Mouse (Mus musculus) myocyte (in vitro differentiated cells): ENCODE results near the gene C2cd4c.

Experiments used
- CEBPB ChIP-seq: IDR thresholded peaks from 2 replicates; pipeline ENCODE4 v1.6.1; 2011; ENCODE audit warnings: mild to moderate bottlenecking, moderate library complexity; ENCODE audit not compliant: poor library complexity, insufficient read depth, severe bottlenecking
- E2F4 ChIP-seq: IDR thresholded peaks from one replicate; pipeline ENCODE4 v1.6.1; 2011; ENCODE audit warnings: mild to moderate bottlenecking, control low read depth, moderate library complexity; ENCODE audit not compliant: insufficient read depth
- MAX ChIP-seq: IDR thresholded peaks from one replicate; pipeline ENCODE4 v1.6.1; 2011; ENCODE audit warnings: low read depth, mild to moderate bottlenecking, control low read depth
- MYOD1 ChIP-seq, 3 experiments: IDR thresholded peaks; one replicate each; pipeline ENCODE4 v1.6.1; 2011; ENCODE audit warnings: control low read depth in 2 of 3, low read depth in 2 of 3, mild to moderate bottlenecking in 2 of 3, moderate library complexity in 1 of 3; ENCODE audit not compliant: insufficient read length in 2 of 3, control insufficient read depth in 1 of 3
- MYOG ChIP-seq, 3 experiments: IDR thresholded peaks; one replicate each; pipeline ENCODE4 v1.6.1; 2011; ENCODE audit warnings: control low read depth in 2 of 3, low read depth in 2 of 3, mild to moderate bottlenecking in 2 of 3; ENCODE audit not compliant: insufficient read length in 2 of 3, control insufficient read depth in 1 of 3, insufficient read depth in 1 of 3
- POLR2A ChIP-seq: IDR thresholded peaks from one replicate; pipeline ENCODE4 v1.6.1; 2011; ENCODE audit warnings: low read depth, mild to moderate bottlenecking, control low read depth, moderate library complexity; ENCODE audit not compliant: insufficient read length
- POLR2AphosphoS2 ChIP-seq: IDR thresholded peaks from one replicate; pipeline ENCODE4 v1.6.1; 2011; ENCODE audit warnings: low read depth, control low read depth; ENCODE audit not compliant: insufficient read length
- SRF ChIP-seq: IDR thresholded peaks from one replicate; pipeline ENCODE4 v1.6.1; 2011; ENCODE audit warnings: low read depth; ENCODE audit not compliant: control insufficient read depth, insufficient read length
- TCF12 ChIP-seq: IDR thresholded peaks from one replicate; pipeline ENCODE4 v1.6.1; 2011; ENCODE audit warnings: mild to moderate bottlenecking, control low read depth; ENCODE audit not compliant: poor library complexity, insufficient read depth, severe bottlenecking
- TCF3 ChIP-seq: IDR thresholded peaks from one replicate; pipeline ENCODE4 v1.6.1; 2011; ENCODE audit warnings: low read depth, control low read depth; ENCODE audit not compliant: insufficient read length
- USF1 ChIP-seq: IDR thresholded peaks from one replicate; pipeline ENCODE4 v1.6.1; 2011; ENCODE audit warnings: low read depth, mild to moderate bottlenecking, control low read depth, moderate library complexity

DNA sequence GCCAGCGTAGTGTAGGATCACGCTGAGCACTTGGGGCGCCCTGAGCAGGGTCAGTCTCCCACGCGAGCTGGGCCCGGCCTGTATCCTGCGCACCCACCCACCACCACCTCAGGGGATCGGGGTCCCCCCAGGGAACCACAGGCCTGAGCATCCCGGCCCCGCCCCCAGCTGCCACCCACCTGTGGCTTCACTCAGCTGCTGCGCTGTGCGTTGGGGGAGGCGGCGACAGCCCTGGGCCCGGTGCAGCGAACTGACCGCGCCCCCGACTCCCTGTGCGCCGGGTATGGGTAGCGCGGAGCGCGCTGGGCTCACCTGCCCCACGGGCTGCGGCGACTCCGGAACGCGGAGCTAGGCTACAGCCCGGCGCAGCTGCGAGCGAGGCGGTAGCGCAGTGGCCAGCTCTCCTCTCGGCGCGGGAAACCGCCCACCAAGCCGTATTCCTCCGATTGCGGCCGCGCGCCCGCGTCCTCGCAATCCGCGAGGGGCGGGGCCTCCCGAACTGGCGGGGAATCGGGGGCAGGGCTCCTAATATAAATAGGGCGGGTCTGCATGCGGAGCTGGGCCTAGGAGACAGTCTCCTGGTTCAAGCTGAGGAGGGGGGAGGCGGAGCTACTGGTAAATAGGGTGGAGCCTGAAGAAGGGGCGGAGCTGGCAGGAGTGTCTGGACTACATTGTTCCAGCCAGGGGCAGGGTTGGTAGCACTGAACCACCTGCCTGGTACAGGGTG is at the start of gene C2cd4c:
- no peak for TF ChIP-seq E2F4
- no peak for TF ChIP-seq TCF12
- TF ChIP-seq POLR2A: no peak
- TF ChIP-seq MYOD1 (IDR thresholded peaks at IDR 0.05; ENCODE audit: control insufficient read depth in 1 of 3, insufficient read length in 2 of 3, low read depth in 2 of 3): peak in 1 of 3 experiments; percentile 33
- no peak for TF ChIP-seq CEBPB
- TF ChIP-seq MYOG (IDR thresholded peaks at IDR 0.05; ENCODE audit: control insufficient read depth in 1 of 3, insufficient read depth in 1 of 3, insufficient read length in 2 of 3, low read depth in 2 of 3): peak in 1 of 3 experiments; percentile 37
- no peak for TF ChIP-seq USF1
- TF ChIP-seq MAX: no peak
- no peak for TF ChIP-seq TCF3
- no peak for TF ChIP-seq SRF
- TF ChIP-seq POLR2AphosphoS2: no peak
